Mouse (Mus musculus) hematopoietic stem cell, adult 5-6 weeks (primary cell): Measurements from ENCODE around the gene Skint9. TPM values are rescaled to one million over a fixed set of nuclear protein-coding genes. Genes with fewer than 3 reads are reported as not detected.
"Not testable (repeated sequence)": the region's sequence is repeated elsewhere in the genome, so short reads cannot be mapped to it uniquely, and the experiment has no call there.

ENCODE experiments used
- ATAC-seq, 2 experiments: fragments of 125-278 bp in 1 of 2; replicated peaks in 1 of 2; 2 replicates each; pipeline ENCODE4 v1.8.0; 2016 to 2017; ENCODE audit warnings: inconsistent platforms in 2 of 2, mild to moderate bottlenecking in 2 of 2, moderate number of reproducible peaks in 2 of 2, low read depth in 1 of 2, moderate TSS enrichment in 1 of 2; ENCODE audit not compliant: low FRiP score in 2 of 2, poor library complexity in 2 of 2, severe bottlenecking in 2 of 2, insufficient read depth in 1 of 2, low TSS enrichment in 1 of 2
- total RNA-seq: library from RNA; stranded (forward); fragments of 172-1452, 232-1000 nt; gene quantifications from 2 replicates; pipeline ENCODE4 v1.2.3, GENCODE M21; 2017

The Skint9 gene
- not detected in 2 replicates for total RNA-seq

DNA sequence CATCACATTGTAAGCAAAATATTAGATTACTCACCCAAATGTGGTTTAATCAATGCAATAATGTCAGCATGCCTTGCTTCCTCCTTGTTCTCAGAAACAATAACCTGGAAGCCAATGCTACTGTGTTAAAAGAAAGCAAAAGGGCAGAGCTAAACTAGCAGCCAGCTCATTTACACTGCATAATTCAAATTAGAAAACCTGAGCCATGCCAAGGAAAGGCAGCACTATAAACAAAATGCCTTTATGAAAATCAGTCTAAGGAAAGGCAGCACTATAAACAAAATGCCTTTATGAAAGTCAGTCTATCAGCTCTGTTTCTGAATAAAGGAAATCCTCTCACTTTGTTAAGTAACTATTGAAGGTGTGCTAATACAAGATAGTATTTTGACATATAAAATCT, at the start of gene Skint9:
Skint9 (minus strand) TSS at position 101 of the 400 bp plus-strand sequence.
- ATAC-seq: no peak

- no peak for ATAC-seq
Observed at GRCm38 (mm10) chr4:112432685-112433084, 1.1 kb downstream of the Skint9 start.

DNA sequence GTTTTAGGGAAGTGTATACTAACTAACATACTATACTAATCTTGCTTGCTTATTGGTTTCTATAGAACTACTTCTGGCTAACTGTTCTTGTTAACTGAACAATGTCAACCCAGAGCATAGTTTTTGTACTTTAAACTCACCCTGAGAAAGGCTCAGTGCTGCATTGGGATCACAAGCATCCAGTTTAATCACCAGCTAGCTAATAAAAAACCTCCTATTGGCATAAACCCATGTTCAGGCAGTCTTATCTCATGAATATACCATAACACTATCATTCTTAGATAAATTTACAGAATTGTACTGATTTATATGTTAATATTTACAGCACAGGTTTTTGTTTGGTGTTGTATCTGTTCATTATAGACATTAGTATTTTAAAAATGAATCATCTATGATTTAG, 1.6 kb downstream of the Skint9 start:
- no peak for ATAC-seq

DNA sequence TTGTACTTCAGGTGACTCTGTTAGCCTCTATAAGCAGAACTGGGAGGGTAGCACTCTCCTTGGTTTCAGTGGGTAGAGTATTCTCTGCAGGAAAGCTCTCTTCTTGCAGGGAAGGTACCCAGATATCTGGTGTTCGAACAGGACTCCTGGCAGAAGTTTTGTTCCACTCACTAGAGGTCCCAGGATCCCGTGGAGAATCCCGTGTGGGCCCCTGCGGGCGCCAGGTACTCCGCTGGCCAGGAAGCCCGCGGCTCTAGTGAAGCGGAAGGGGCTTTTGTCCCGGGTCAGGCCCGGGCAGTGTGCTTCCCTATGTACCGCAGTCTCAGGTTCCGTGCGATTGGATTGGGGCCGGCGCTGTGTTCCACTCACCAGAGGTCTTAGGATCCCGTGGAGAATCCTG, 84.7 kb downstream of the Skint9 start:
- ATAC-seq: not testable (repeated sequence)

Other genes with a start within 250 kb of the Skint9 start
- gene Skint3, start 201.7 kb downstream of the Skint9 start, total RNA-seq: 3.9 and 4.8 TPM in 2 replicates
- not detected in 2 replicates for gene Skint2, start 123.2 kb upstream of the Skint9 start, total RNA-seq